Mouse (Mus musculus) heart, adult 2 months (tissue): ENCODE data around the gene Fyn.

Source experiments
- CTCF ChIP-seq: fragments of 200-600 bp; IDR thresholded peaks from 2 replicates; pipeline ENCODE4 v1.8.1; 2022; ENCODE audit warnings: antibody characterized with exemption, mild to moderate bottlenecking, moderate library complexity
- EP300 ChIP-seq: fragments of 200-500 bp; IDR thresholded peaks from 2 replicates; pipeline ENCODE4 v1.6.1; 2011; ENCODE audit warnings: low read depth, low read length, control low read depth; ENCODE audit not compliant: insufficient read depth
- POLR2A ChIP-seq: fragments of 200-500 bp; IDR thresholded peaks from 2 replicates; pipeline ENCODE4 v1.6.1; 2011; ENCODE audit warnings: mild to moderate bottlenecking, low read depth, low read length, control low read depth; ENCODE audit not compliant: insufficient read depth

GRCm38 (mm10) chr10:39508801-39509200 lies 140.1 kb downstream of the Fyn start:
- no peak for TF ChIP-seq CTCF
- no peak for TF ChIP-seq POLR2A
- TF ChIP-seq EP300: no peak
